Mouse (Mus musculus): ENCODE measurements around the gene Cmah. TPM values are rescaled to one million over a fixed set of nuclear protein-coding genes. Genes with fewer than 3 reads are reported as not detected.
A peak's percentile ranks its signal among the peaks of the same experiment; 100 is the strongest.

Cmah gene
- total and polyA plus RNA-seq, 3 experiments, result 1.4 to 2.2 TPM; not detected in 1

GRCm38 (mm10) chr13:24375320-24376203 is 48.4 kb downstream of the Cmah start:
- no peak overlapping the region for H3K27ac ChIP-seq (ENCODE audit: control insufficient read depth, low read depth, low read length)
- H3K9ac ChIP-seq (ENCODE audit: control insufficient read depth, low read depth, low read length, poor library complexity, severe bottlenecking), result no peak overlapping the region
- TF ChIP-seq USF2 (IDR thresholded peaks at IDR 0.05; ENCODE audit: borderline replicate concordance in 1 of 2, insufficient read depth in 1 of 2, low read depth in 1 of 2, low read length in 2 of 2) (no peak), ZMIZ1 (IDR thresholded peaks at IDR 0.05; ENCODE audit: low read depth, low read length) (no peak), RCOR1 (IDR thresholded peaks at IDR 0.05; ENCODE audit: low read depth, low read length) (no peak), TBP (IDR thresholded peaks at IDR 0.05; ENCODE audit: low read depth, low read length) (no peak), SIN3A (IDR thresholded peaks at IDR 0.05; ENCODE audit: low read length) (no peak), RAD21 (IDR thresholded peaks at IDR 0.05; ENCODE audit: low read depth, low read length) (no peak), CHD2 (IDR thresholded peaks at IDR 0.05; ENCODE audit: low read length) (no peak), ETS1 (IDR thresholded peaks at IDR 0.05; ENCODE audit: low read depth, low read length) (no peak), MEF2A (IDR thresholded peaks at IDR 0.05; ENCODE audit: extremely low read depth, insufficient replicate concordance, low read depth, low read length, poor library complexity, severe bottlenecking) (no peak), E2F4 (IDR thresholded peaks at IDR 0.05; ENCODE audit: borderline replicate concordance, low read depth, low read length) (no peak), GATA1 (IDR thresholded peaks at IDR 0.05; ENCODE audit: low read depth, low read length) (no peak), MYC (IDR thresholded peaks at IDR 0.05; ENCODE audit: low read depth, low read length) (no peak)
- DNase-seq (ENCODE audit: low read depth, low spot score), result no peak
- no peak overlapping the region for H3K4me3 ChIP-seq (ENCODE audit: control insufficient read depth in 1 of 2, insufficient read depth in 1 of 2, low read depth in 2 of 2, low read length in 2 of 2)
- no peaks in the 10 kb centered on the region for H3K79me2 ChIP-seq (ENCODE audit: control insufficient read depth, insufficient read depth, low read length, poor library complexity)
- peaks cover 0 to 2% of the 10 kb centered on the region in 2 experiments; a peak in 2 of 4 replicates for H3K4me1 ChIP-seq (ENCODE audit: control insufficient read depth in 1 of 2, insufficient read depth in 2 of 2, low read length in 2 of 2)
- no peaks in the 10 kb centered on the region; a peak in 2 of 4 replicates for H3K27me3 ChIP-seq (ENCODE audit: control insufficient read depth in 1 of 2, insufficient read depth in 2 of 2, low read length in 2 of 2)
- peaks cover 0 to 3% of the 10 kb centered on the region in 2 experiments; a peak in 2 of 4 replicates for H3K36me3 ChIP-seq (ENCODE audit: control insufficient read depth in 1 of 2, insufficient read depth in 2 of 2, low read length in 2 of 2)
- no peaks in the 10 kb centered on the region for H3K9me3 ChIP-seq (replicated peaks; ENCODE audit: insufficient read depth, low read length)

GRCm38 (mm10) chr13:24380713-24381112 is 53.5 kb downstream of the Cmah start:
- Histone ChIP-seq H3K9me3 (replicated peaks; ENCODE audit: insufficient read depth, low read length) (no peaks in the 10 kb centered on the region), H3K36me3 (ENCODE audit: control insufficient read depth in 1 of 2, insufficient read depth in 2 of 2, low read length in 2 of 2) (peaks cover 0 to 5% of the 10 kb centered on the region in 2 experiments; a peak in 2 of 4 replicates), H3K4me1 (ENCODE audit: control insufficient read depth in 1 of 2, insufficient read depth in 2 of 2, low read length in 2 of 2) (peaks cover 0 to 2% of the 10 kb centered on the region in 2 experiments; a peak in 2 of 4 replicates), H3K79me2 (ENCODE audit: control insufficient read depth, insufficient read depth, low read length, poor library complexity) (no peaks in the 10 kb centered on the region), H3K27ac (ENCODE audit: control insufficient read depth, low read depth, low read length) (no peak overlapping the region), H3K9ac (ENCODE audit: control insufficient read depth, low read depth, low read length, poor library complexity, severe bottlenecking) (no peak overlapping the region), H3K4me3 (ENCODE audit: control insufficient read depth in 1 of 2, insufficient read depth in 1 of 2, low read depth in 2 of 2, low read length in 2 of 2) (no peak overlapping the region), H3K27me3 (ENCODE audit: control insufficient read depth in 1 of 2, insufficient read depth in 2 of 2, low read length in 2 of 2) (no peaks in the 10 kb centered on the region; a peak in 2 of 4 replicates)
- peak; percentile 85 for DNase-seq (ENCODE audit: low read depth, low spot score)
- no peak for TF ChIP-seq MAX (IDR thresholded peaks at IDR 0.05; ENCODE audit: low read length)
- TF ChIP-seq MAFK (IDR thresholded peaks at IDR 0.05; ENCODE audit: borderline replicate concordance, low read depth, low read length), result peak; percentile 74; the same call in 1 of the 2 replicates
- no peak for TF ChIP-seq MYB (IDR thresholded peaks at IDR 0.05; ENCODE audit: low read depth, low read length)
- no peak for TF ChIP-seq CTCF (IDR thresholded peaks at IDR 0.05 in 2 of 3, conservative IDR thresholded peaks at IDR 0.05 in 1 of 3; ENCODE audit: control insufficient read depth in 1 of 3, insufficient read depth in 1 of 3, low read depth in 2 of 3, low read length in 3 of 3, poor library complexity in 1 of 3, severe bottlenecking in 1 of 3)
- peak; percentile 45 for TF ChIP-seq ELF1 (IDR thresholded peaks at IDR 0.05; ENCODE audit: low read depth, low read length)
- TF ChIP-seq RAD21 (IDR thresholded peaks at IDR 0.05; ENCODE audit: low read depth, low read length), result no peak
- no peak for TF ChIP-seq E2F4 (IDR thresholded peaks at IDR 0.05; ENCODE audit: borderline replicate concordance, low read depth, low read length)
- TF ChIP-seq NELFE (IDR thresholded peaks at IDR 0.05; ENCODE audit: low read depth, low read length), result no peak
- no peak for TF ChIP-seq TBP (IDR thresholded peaks at IDR 0.05; ENCODE audit: low read depth, low read length)
- TF ChIP-seq CHD2 (IDR thresholded peaks at IDR 0.05; ENCODE audit: low read length), result no peak
- no peak for TF ChIP-seq KAT2A (conservative IDR thresholded peaks at IDR 0.05; ENCODE audit: low read depth, low read length)
- TF ChIP-seq ZNF384 (IDR thresholded peaks at IDR 0.05; ENCODE audit: low read depth, low read length), result peak; percentile 66
- TF ChIP-seq GABPA (IDR thresholded peaks at IDR 0.05; ENCODE audit: low read depth, low read length), result no peak
- TF ChIP-seq ETS1 (IDR thresholded peaks at IDR 0.05; ENCODE audit: low read depth, low read length), result peak; percentile 78
- TF ChIP-seq EP300 (IDR thresholded peaks at IDR 0.05; ENCODE audit: low read depth in 1 of 2, low read length in 2 of 2), result peak; percentile 78 to 89
- no peak for TF ChIP-seq SMC3 (IDR thresholded peaks at IDR 0.05; ENCODE audit: low read depth, low read length)
- TF ChIP-seq MEF2A (IDR thresholded peaks at IDR 0.05; ENCODE audit: extremely low read depth, insufficient replicate concordance, low read depth, low read length, poor library complexity, severe bottlenecking), result no peak
- no peak for TF ChIP-seq USF2 (IDR thresholded peaks at IDR 0.05; ENCODE audit: borderline replicate concordance in 1 of 2, insufficient read depth in 1 of 2, low read depth in 1 of 2, low read length in 2 of 2)
- TF ChIP-seq POLR2AphosphoS5 (IDR thresholded peaks at IDR 0.05; ENCODE audit: borderline replicate concordance, low read depth, low read length), result no peak
- TF ChIP-seq BHLHE40 (IDR thresholded peaks at IDR 0.05; ENCODE audit: borderline replicate concordance, low read depth, low read length), result peak; percentile 40; the same call in 1 of the 2 replicates
- no peak for TF ChIP-seq ZKSCAN1 (IDR thresholded peaks at IDR 0.05; ENCODE audit: low read depth, low read length)
- 0 out of 2 replicates have a peak, but pooled peaks have one; percentile 30 for TF ChIP-seq HCFC1 (IDR thresholded peaks at IDR 0.05; ENCODE audit: low read depth, low read length)
